Mouse (Mus musculus) forebrain, embryonic 14.5 days (tissue): ENCODE data around the gene Dtnbp1. TPM values are rescaled to one million over a fixed set of nuclear protein-coding genes. Genes with fewer than 3 reads are reported as not detected.

Source experiments
- ATAC-seq: fragments of 200-750 bp; cut with Nextera tagmentation; 2 replicates; pipeline ENCODE4 v1.8.0; 2017; ENCODE audit warnings: mild to moderate bottlenecking, moderate library complexity
- DNase-seq: peaks from one replicate; pipeline ENCODE4 v3.0.0-alpha.2; 2015; ENCODE audit warnings: low spot score
- H3K27ac ChIP-seq: fragments of 300-500 bp; sonication (generic); 2 replicates; pipeline ENCODE4 v1.5.1; 2014; ENCODE audit warnings: low read depth, mild to moderate bottlenecking, control low read depth, low read length, moderate library complexity
- H3K27me3 ChIP-seq: fragments of 300-500 bp; sonication (generic); replicated peaks from 2 replicates; pipeline ENCODE4 v1.6.1; 2014; ENCODE audit warnings: low read length, control low read depth, mixed read lengths; ENCODE audit not compliant: control insufficient read depth, insufficient read depth
- H3K36me3 ChIP-seq: fragments of 300-500 bp; sonication (generic); 2 replicates; pipeline ENCODE4 v1.6.1; 2014; ENCODE audit warnings: low read length, control low read depth; ENCODE audit not compliant: control insufficient read depth, insufficient read depth
- H3K4me1 ChIP-seq: fragments of 300-500 bp; sonication (generic); 2 replicates; pipeline ENCODE4 v1.6.1; 2014; ENCODE audit warnings: antibody characterized with exemption, low read length, control low read depth; ENCODE audit not compliant: control insufficient read depth, insufficient read depth
- H3K4me2 ChIP-seq: fragments of 300-500 bp; sonication (generic); 2 replicates; pipeline ENCODE4 v1.6.1; 2014; ENCODE audit warnings: mild to moderate bottlenecking, control low read depth, low read length
- H3K4me3 ChIP-seq: fragments of 300-500 bp; sonication (generic); 2 replicates; pipeline ENCODE4 v1.5.1; 2014; ENCODE audit warnings: low read depth, low read length, control low read depth
- H3K9ac ChIP-seq: fragments of 300-500 bp; sonication (generic); 2 replicates; pipeline ENCODE4 v1.6.1; 2014; ENCODE audit warnings: mild to moderate bottlenecking, low read length, control low read depth, moderate library complexity
- H3K9me3 ChIP-seq: fragments of 300-500 bp; sonication (generic); replicated peaks from 2 replicates; pipeline ENCODE4 v1.6.1; 2016; ENCODE audit warnings: low read length, control low read depth, mixed read lengths; ENCODE audit not compliant: control insufficient read depth
- WGBS: fragments of 180-500 bp; shearing (Covaris S2); extraction: QIAGEN DNeasy Blood & Tissue Kit; methylation state at CpG from one replicate; pipeline ENCODE4 v1.1.7; 2014; 5-methylcytosine and 5-hydroxymethylcytosine counted together
- polyA plus RNA-seq: library from polyadenylated mRNA; unstranded; fragments of >200 nt; fragmentation: Nextera tagmentation; extraction: Ambion mirVana; gene quantifications from 2 replicates; pipeline ENCODE4 v1.2.1, GENCODE M21; 2014

Gene Dtnbp1
- polyA plus RNA-seq, 1 experiment from 2014 or later, result 122 TPM

DNA sequence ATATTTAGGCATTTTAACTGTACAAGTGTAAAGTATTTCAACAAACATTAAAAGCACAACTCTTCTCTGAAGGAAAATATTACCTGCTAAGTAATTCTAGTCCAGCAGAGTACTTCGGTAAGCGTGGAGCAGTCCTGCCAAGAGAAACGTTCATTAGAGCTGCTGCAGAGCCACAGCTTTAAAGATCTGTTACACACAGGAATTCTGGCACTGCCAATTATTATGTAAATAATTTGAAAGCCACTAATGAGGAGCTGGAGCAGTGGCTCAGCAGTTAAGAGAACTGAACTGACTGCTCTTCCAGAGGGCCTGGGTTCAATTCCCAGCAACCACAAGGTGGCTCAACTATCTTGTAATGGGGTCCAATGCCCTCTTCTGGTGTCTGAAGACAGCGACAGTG, 10.0 kb downstream of the Dtnbp1 start:
- H3K27me3 ChIP-seq, result no peaks in the 10 kb centered on the region
- 31% methylated on average over 4 of the region's 4 CpGs for WGBS
- no peak overlapping the region for H3K4me2 ChIP-seq
- peaks cover 9% of the 10 kb centered on the region; the same call in 1 of the 2 replicates for H3K4me1 ChIP-seq
- DNase-seq (peak; percentile 87), ATAC-seq (peak; percentile 54)
- no peak overlapping the region for H3K27ac ChIP-seq
- H3K36me3 ChIP-seq, result no peaks in the 10 kb centered on the region
- no peaks in the 10 kb centered on the region for H3K9me3 ChIP-seq
- H3K9ac ChIP-seq, result no peak overlapping the region
- no peak overlapping the region for H3K4me3 ChIP-seq

- ATAC-seq, result no peak
Observed at GRCm38 (mm10) chr13:44990073-44990682, 11.8 kb downstream of the Dtnbp1 start.

DNA sequence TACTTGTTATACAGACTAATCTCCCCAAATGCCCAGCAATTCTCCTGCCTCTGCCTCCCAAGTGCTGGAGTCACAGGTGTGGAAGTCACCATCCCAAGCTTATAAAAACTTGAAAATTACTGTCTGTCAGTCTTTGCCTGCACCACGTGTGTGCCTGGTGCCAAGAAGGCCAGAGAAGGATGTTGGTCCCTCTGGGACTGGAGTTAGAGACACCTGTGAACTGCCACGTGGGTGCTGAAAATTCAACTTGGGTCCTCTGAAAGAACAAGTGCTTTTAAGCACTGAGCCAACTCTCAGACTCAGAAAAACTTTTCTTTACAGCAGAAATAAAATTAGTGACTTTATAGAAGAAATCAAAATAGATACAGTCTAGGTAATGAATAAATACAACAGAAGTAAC, 15.6 kb downstream of the Dtnbp1 start:
- Histone ChIP-seq H3K9me3 (no peaks in the 10 kb centered on the region), H3K36me3 (0 out of 2 replicates have a peak, but pooled peaks cover 2% of the 10 kb centered on the region), H3K4me2 (no peak overlapping the region), H3K27me3 (no peaks in the 10 kb centered on the region), H3K4me3 (no peak overlapping the region), H3K27ac (no peak overlapping the region), H3K9ac (no peak overlapping the region), H3K4me1 (peaks cover 5% of the 10 kb centered on the region; the same call in 1 of the 2 replicates)
- DNase-seq (no peak), ATAC-seq (no peak)
- 76% methylated on average over 2 of the region's 2 CpGs for WGBS

More at GRCm38 (mm10) chr13:44990073-44990682, 11.8 kb downstream of the Dtnbp1 start:
- H3K9me3 ChIP-seq, result no peaks in the 10 kb centered on the region
- H3K4me3 ChIP-seq, result no peak overlapping the region
- peaks cover 9% of the 10 kb centered on the region; the same call in 1 of the 2 replicates for H3K4me1 ChIP-seq
- no peak overlapping the region for H3K4me2 ChIP-seq
- H3K27ac ChIP-seq, result no peak overlapping the region
- 95% methylated on average over 7 of the region's 7 CpGs for WGBS
- H3K36me3 ChIP-seq, result 0 out of 2 replicates have a peak, but pooled peaks cover under 1% of the 10 kb centered on the region
- DNase-seq, result no peak
- H3K27me3 ChIP-seq, result no peaks in the 10 kb centered on the region
- H3K9ac ChIP-seq, result no peak overlapping the region

- WGBS, result 78% methylated on average over 2 of the region's 2 CpGs
- no peak overlapping the region for H3K4me2 ChIP-seq
- ATAC-seq (no peak), DNase-seq (no peak)
- no peaks in the 10 kb centered on the region for H3K9me3 ChIP-seq
- no peak overlapping the region for H3K4me3 ChIP-seq
- 0 out of 2 replicates have a peak, but pooled peaks cover 2% of the 10 kb centered on the region for H3K36me3 ChIP-seq
- H3K27ac ChIP-seq, result no peak overlapping the region
- peaks cover 5% of the 10 kb centered on the region; the same call in 1 of the 2 replicates for H3K4me1 ChIP-seq
- H3K27me3 ChIP-seq, result no peaks in the 10 kb centered on the region
- no peak overlapping the region for H3K9ac ChIP-seq
Observed at GRCm38 (mm10) chr13:44985321-44985720, 16.6 kb downstream of the Dtnbp1 start.

DNA sequence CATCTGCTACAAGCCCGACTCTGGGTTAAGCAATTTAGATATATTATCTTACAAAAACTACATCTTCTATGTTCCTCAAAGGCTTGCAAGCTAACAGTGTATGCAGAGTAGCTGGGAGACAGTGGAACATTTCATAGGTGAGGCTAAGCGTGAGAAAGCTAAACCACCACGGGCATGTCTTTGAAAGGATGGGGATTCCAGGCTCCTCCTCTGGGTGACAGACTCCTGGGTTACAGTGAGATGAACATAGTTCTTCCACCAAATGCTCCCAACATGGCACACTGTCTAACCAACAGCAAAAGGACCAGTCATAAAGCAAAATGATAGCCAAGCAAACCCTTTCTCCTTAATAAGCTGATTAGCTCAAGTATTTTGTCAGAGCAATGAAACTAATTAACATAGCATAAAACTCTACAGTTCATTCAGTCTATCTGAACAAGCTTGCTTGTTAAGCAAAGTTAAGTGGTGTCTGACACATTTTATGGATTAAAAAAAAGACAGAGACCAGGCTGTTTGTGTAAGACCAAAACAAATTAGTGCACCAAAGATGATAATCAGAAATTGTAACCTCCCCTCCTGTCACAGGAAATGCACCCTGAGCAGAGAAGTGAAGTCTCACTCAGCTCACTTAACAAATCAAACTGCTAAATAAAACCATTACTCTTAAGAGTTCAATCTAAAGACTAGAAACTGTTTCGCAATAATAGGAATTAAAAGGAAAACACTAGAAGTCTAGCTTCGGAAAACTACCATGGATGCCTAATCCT, 18.1 kb downstream of the Dtnbp1 start:
- WGBS, result 78% methylated on average over 5 of the region's 5 CpGs
- ATAC-seq, result no peak
- no peak overlapping the region for H3K27ac ChIP-seq
- no peak overlapping the region for H3K9ac ChIP-seq
- DNase-seq, result no peak
- H3K9me3 ChIP-seq, result no peaks in the 10 kb centered on the region
- H3K4me2 ChIP-seq, result no peak overlapping the region
- H3K36me3 ChIP-seq, result 0 out of 2 replicates have a peak, but pooled peaks cover 2% of the 10 kb centered on the region
- H3K4me3 ChIP-seq, result no peak overlapping the region
- H3K4me1 ChIP-seq, result peaks cover 5% of the 10 kb centered on the region; the same call in 1 of the 2 replicates
- no peaks in the 10 kb centered on the region for H3K27me3 ChIP-seq

- Histone ChIP-seq H3K4me1 (no peaks in the 10 kb centered on the region), H3K27me3 (no peaks in the 10 kb centered on the region), H3K36me3 (0 out of 2 replicates have a peak, but pooled peaks cover 2% of the 10 kb centered on the region), H3K9ac (no peak overlapping the region), H3K4me3 (no peak overlapping the region), H3K9me3 (no peaks in the 10 kb centered on the region), H3K4me2 (no peak overlapping the region), H3K27ac (no peak overlapping the region)
- DNase-seq, result no peak
- WGBS, result 91% methylated on average over 7 of the region's 7 CpGs
- no peak for ATAC-seq
Observed at GRCm38 (mm10) chr13:44982799-44983198, 19.1 kb downstream of the Dtnbp1 start.

- Histone ChIP-seq H3K27ac (no peak overlapping the region), H3K4me3 (no peak overlapping the region), H3K4me1 (no peaks in the 10 kb centered on the region), H3K36me3 (no peaks in the 10 kb centered on the region), H3K27me3 (no peaks in the 10 kb centered on the region), H3K9ac (no peak overlapping the region), H3K9me3 (no peaks in the 10 kb centered on the region), H3K4me2 (no peak overlapping the region)
- ATAC-seq, result no peak
- no peak for DNase-seq
- WGBS, result 91% methylated on average over 7 of the region's 7 CpGs
Observed at GRCm38 (mm10) chr13:44979433-44979832, 22.5 kb downstream of the Dtnbp1 start.

GRCm38 (mm10) chr13:44977483-44978141, 24.3 kb downstream of the Dtnbp1 start:
- H3K4me3 ChIP-seq, result no peak overlapping the region
- peak; percentile 85 for DNase-seq
- H3K4me2 ChIP-seq, result no peak overlapping the region
- WGBS, result 32% methylated on average over 2 of the region's 2 CpGs
- peak; percentile 55 for ATAC-seq
- no peak overlapping the region; the same call in 1 of the 2 replicates for H3K27ac ChIP-seq
- H3K36me3 ChIP-seq, result no peaks in the 10 kb centered on the region
- no peaks in the 10 kb centered on the region for H3K4me1 ChIP-seq
- no peaks in the 10 kb centered on the region for H3K27me3 ChIP-seq
- H3K9me3 ChIP-seq, result no peaks in the 10 kb centered on the region
- H3K9ac ChIP-seq, result no peak overlapping the region
